Mouse (Mus musculus) WW6 (cell line): ENCODE data around the gene Gm20683.
"Not testable (repeated sequence)": the region's sequence is repeated elsewhere in the genome, so short reads cannot be mapped to it uniquely, and the experiment has no call there.

Experiments
- DNase-seq: peaks from one replicate; pipeline ENCODE4 v3.0.0-alpha.2; 2013; ENCODE audit warnings: low read depth, low spot score

Gene Gm20683

GRCm38 (mm10) chr17:25827546-25828222 is 13.9 kb downstream of the Gm20683 start:
- no peak for DNase-seq

DNA sequence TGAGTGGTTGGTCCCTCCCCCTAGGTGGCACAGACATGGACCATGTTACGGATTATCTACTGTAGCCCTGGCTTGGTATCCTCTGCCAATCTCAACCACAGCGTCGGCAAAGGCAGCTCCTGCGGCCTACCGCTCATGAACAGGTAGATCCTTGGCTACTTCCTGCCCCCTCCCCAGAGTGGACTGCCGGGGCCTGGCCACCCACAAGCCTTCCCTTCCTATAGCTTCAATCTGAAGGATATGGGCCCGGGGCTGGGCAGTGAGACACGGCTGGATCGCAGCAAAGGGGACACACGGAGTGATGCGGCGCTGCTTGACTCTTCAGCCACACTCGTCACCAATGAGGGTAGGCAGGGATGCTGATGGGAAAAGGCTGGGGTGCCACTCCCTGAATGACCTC is 14.6 kb downstream of the Gm20683 start:
- no peak for DNase-seq

GRCm38 (mm10) chr17:25825984-25826570 is 15.5 kb downstream of the Gm20683 start:
- DNase-seq = no peak

DNA sequence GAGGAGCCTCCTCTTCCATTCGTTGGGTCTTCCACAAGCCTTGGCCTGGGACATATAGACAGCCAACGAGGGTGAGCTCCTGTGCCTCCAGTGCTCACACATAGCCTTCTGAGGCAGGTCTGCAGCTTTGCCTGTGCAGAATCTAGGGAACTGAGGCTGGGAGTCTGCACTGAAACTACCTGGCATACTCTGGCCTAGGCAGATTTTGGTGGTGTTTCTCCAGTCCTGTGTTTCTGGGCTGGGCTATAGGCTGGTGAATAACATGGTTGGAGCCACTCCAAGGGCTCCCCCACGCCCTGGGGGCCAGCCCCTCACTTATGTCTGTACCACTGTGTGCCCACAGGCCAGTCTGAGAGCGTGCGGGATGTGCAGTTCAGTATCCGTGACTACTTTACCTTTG is 16.3 kb downstream of the Gm20683 start:
- DNase-seq = no peak

DNA sequence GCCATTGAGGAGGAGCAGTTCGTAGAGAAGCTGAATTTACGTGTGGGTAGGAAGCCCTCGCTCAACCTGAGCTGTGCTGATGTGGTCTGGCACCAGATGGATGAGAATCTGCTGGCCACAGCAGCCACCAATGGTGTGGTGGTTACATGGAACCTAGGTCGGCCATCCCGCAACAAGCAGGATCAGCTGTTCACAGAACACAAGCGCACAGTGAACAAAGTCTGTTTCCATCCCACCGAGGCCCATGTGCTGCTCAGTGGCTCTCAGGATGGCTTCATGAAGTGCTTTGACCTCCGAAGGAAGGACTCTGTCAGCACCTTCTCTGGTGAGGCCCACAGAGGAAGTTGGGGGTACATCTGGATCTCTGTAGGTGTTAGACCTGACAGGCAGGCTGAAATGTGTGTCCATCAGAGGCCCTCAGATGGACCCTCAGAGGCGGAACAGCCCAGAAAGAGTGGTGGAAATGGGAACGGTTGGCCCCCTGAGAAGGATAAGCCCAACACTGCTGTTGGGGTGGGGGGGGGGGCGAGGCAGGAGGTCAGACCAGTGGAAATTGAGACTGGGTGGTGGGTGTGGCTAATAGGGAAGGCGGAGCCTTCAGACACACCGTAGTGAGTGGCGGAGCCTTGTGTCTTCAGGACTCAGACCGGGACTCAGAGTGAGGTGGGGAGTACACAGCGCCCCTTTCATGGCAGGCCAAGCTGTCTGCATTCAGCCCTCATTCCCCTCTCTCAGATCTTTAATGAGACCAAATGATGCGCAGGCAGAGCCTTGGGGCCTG is 17.0 kb downstream of the Gm20683 start:
- DNase-seq = no peak

GRCm38 (mm10) chr17:25823452-25823851 is 18.1 kb downstream of the Gm20683 start, which contains the start of gene Wdr24:
Wdr24 (plus strand) TSS chr17:25823627.
- no peak for DNase-seq

DNA sequence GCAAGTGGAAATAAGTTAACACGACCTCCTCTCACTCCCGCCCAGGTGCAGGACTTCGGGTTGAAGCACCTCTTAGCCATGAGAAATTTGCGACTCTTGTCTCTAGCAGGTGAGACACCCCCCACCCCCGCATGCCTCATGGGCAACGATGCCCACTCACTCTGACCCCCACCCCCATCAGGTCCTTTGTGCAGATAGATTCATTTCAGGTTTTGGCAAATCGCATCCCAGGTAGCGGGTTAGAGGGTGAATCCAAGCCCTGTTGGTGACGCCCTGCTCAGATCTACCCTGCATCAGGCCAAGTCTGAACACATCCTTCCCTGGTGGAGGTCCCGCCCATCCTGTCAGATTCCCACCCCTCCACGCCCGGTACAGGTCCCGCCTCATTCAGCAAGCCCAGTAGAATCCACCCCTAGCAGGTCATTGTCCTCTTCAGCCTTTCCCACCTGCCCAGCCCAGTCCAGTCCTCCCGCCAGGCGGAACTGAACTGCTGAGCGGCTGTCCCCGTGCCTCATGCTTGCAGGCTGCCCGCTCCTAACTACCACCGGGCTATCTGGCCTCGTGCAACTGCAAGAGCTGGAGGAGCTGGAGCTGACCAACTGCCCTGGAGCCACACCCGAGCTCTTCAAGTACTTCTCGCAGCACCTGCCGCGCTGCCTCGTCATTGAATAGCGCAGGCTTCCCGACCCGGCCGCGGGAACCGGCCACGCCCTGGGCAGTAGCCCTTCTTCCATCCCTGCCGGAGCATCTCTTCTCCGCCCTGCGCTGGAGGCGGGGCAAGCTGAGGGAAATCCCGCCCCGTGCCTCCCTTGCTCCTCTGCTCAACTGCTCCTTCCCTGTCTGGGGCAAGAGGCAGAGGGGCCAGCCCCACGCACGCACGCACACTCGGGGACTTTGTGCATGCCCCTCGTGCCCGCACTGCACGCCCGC is 22.4 kb downstream of the Gm20683 start:
- no peak for DNase-seq

- no peak for DNase-seq
These were observed 23.9 kb downstream of the Gm20683 start for GRCm38 (mm10) chr17:25817662-25818061.

DNA sequence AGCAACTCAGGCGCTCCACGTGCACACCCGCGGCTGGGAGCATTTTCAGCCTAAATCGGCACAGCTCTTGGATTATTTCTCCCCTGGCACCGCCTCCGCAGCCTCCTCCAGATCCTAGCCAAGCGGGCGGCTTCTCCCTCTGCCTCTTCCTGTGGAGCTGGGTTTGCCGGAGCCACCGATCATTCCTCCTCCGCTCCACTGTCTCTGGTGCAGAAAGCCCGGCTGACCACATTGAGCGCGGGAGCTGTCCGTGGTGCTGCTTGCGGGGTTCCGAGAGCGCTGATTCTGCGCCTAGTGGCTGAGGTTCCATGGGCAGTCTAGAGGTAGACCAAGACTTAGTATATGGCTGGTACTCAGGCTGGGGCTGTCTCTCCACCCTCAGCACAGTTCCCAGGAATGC is 28.1 kb downstream of the Gm20683 start:
- DNase-seq = no peak

DNA sequence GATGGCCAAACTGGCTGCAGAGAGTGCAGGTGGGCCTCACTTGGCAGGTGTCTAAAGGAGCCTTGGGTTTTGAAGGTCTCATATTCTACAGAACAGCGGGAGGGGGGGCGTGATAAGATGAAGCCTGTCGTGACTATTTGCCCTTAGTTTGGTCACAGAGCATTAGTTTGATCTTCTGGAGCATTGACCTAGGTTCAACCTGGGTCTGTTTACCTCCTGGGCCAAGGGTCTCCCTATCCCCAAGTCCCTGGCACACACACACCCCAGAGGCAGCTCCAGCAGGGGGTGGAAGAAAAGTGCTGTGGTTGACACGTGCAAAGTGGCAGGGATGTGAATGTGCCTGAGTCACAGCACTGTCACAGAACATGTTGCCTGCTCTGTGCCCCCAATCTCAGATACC is 30.7 kb downstream of the Gm20683 start:
- no peak for DNase-seq

- DNase-seq = no peak
These were observed 31.8 kb downstream of the Gm20683 start for GRCm38 (mm10) chr17:25809606-25810340.

DNA sequence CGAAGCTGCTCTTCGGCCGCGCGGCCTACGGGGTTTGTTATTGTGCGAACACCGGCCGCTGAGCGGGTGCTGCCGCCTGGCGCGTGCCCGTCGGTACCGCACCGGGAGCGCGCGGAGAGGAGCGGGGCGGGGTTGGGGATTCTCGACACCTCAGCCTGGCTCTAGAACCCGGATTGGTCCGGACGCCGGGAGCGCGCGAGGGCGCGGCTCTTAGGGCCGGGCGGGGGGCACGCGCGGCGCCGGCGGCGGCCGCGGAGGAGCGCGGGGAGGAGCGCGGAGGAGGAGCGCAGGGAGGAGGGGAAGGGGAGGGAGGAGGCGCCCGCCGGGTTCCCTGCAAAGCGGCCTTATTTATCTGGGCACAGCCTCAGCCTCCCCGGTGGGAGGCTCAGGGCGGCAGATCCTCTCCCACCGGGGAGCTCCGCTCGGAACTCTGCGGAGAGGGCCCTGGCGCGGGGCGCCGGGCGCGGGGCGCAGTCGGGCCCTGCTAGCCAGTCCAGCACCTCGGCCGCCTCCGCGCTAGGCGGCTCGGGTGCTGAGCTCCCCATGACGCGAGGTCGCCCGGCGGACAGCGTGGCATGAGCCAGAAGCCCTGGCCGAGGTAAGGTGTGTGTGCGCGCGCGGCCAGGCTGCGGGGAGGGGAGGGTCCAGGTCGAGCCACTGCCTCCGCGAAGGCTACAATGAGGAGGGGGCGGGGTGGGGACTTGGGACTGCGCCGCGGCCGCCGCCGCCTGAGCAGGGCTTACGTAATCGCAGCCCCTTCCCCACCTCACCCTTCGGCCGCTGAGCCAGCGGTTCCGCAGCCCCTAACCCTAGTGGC is 32.6 kb downstream of the Gm20683 start, which contains the start of gene Fbxl16:
Fbxl16 (plus strand) TSS at position 297 of the 817 bp plus-strand sequence.
- no peak for DNase-seq

GRCm38 (mm10) chr17:25808028-25808427 is 33.5 kb downstream of the Gm20683 start:
- no peak for DNase-seq

DNA sequence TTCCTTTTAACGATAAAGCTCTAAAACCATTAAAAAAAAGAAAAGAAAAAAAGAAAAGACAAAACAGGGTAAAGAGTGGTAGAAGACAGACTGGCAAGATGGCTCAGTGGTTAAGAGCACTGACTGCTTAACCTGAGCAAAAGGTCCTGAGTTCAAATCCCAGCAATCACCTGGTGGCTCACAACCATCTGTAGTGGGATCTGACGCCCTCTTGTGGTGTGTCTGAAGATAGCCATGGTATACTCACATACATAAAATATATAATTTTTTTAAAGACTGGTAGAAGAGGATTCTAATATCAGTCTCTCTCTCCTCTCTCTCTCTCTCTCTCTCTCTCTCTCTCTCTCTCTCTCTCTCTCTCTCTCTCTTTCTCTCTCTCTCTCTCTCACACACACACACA is 34.1 kb downstream of the Gm20683 start:
- not testable (repeated sequence) for DNase-seq

- no peak for DNase-seq
These were observed 35.1 kb downstream of the Gm20683 start for GRCm38 (mm10) chr17:25806507-25806906.

DNA sequence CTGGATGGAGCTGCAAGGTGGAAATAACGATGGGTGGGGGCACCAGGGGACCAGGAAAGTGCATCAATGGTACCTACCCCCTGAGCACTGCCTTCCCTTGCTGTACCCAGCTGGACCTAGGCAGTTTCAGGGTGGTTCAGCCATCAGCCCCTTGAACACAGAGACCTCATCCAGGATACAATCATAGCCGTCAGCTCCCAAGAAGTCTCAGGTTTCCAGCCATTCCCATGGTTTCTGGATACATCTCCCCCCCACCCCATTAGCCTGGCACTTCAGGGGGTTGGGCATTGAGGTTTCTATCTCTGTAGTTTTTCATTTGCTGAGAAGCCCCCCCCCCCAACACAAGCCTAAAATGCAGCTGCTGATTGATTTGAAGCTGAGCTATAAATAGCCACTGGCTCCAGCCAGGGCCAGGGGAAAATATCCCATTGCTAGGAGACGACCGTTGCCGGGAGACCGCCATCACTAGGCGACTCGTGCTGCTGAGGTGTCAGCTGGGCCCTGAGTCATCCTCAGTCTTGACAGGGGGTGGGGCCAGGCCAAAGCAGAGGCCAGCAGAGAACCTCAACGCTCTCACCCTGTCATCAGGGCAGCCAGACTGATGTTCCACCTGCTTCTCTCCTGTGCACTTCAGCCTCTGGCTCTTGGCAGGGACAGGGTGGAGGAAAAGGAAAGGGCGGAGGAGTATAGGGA is 38.6 kb downstream of the Gm20683 start:
- DNase-seq = no peak

DNA sequence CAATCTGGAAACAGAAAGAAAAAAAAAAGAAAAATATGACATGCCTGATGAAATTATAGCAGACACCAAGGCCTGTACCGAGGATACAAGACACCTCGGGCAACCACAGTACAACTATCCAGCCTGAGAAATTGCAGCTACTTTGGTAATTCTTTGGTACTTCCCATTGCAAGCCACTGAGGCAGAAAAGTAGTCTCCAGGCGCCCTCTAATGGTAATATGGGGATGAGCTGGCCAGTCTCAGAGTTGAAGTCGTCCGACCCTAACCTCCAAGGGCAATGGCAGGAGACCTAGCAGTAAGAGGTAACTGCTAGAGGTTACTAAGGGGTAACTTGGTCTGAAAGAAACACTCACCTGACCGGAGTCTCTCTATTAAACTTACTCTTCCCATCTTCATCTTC is 40.5 kb downstream of the Gm20683 start:
- DNase-seq = no peak

DNA sequence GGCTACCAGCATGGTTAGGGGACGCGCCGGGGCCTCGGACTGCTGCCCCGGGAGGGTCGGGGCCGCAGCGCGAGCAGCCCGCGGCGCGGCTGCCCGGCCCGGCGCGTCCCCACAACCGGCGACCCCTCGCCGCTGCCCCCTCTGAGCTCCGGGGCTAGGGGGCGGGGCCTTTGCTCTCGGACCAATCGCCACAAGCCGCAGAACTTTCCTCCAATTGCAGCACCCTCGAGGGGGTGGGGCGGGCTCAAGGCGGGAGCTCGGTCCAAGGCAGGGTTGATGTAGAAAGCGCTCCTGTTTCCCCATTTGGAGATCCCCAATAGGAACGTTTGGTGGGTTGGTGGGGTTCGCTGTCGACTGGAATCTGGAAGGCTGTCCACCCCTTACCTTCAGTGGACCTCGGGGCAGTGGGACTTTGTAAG is 44.6 kb downstream of the Gm20683 start, which contains the start of gene Metrn:
Metrn (minus strand) TSS at position 186 of the 419 bp plus-strand sequence.
- DNase-seq = no peak

GRCm38 (mm10) chr17:25796211-25796771 is 45.3 kb downstream of the Gm20683 start:
- DNase-seq = no peak
